Comparison of ENCODE assay signal across 17 mouse cellular contexts in the genomic region with DNA sequence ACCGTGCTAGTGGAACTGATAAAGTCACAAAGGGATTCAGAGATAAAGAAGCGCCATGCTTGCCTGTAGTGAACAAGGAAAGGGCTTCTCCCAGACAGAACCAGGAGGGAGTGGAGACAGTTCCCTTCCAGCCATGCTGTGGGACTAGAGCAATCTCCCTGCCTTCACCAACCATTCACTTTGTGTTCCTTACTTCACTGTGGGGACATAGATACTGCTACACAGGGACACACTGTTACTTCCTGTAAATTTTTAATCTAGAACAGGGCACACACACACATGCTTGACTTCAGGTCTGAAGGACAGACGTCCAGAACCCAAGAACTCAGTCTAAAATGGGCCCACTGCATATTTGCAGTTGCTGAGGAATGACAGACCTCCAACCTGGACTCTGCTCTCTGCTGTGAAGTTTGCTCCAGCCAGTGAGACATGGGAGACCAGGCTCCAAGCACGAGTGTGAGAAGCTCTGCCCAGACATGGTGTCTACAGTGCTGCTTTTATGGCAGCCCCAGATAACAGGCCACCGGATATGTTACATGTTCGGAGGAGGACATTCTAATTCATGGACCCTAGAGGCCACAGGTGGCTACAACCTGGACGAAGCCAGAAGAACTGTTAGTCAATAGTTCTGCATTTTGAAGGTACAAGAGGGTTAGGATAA.
A peak's percentile ranks its signal among the peaks of the same experiment; 100 is the strongest.
DNase-seq lines count a peak whose midpoint lies in the region; ATAC-seq and TF ChIP-seq lines count a peak whose summit lies in the region.
"Had no signal": no experiment of that assay in that cellular context is flagged by ENCODE, and none has a peak within 500 bp of the region (broad histone marks: within the 10 kb centered on the region; RNA-seq: fewer than 3 reads in every experiment).

No protein-coding gene starts in this region.

- no peak overlapping the region for H3K4me2 ChIP-seq in lung, postnatal 0 days (replicated peaks; ENCODE audit: low read depth, low read length)
- no peak overlapping the region for H3K4me2 ChIP-seq in liver, embryonic 15.5 days
- no peak overlapping the region for H3K4me2 ChIP-seq in kidney, embryonic 14.5 days (replicated peaks; ENCODE audit: low read depth, low read length)
- H3K4me2 ChIP-seq: limb, embryonic 13.5 days; lung, embryonic 15.5 days had no signal

- ATAC-seq in lung, postnatal 0 days = peak; percentile 12; the same call in 1 of the 2 replicates
- ATAC-seq in erythroblast, adult 5-6 weeks (replicated peaks; ENCODE audit: low FRiP score, poor library complexity, severe bottlenecking) = peak; percentile 34; the same call in 1 of the 2 replicates
- ATAC-seq in liver, embryonic 15.5 days (ENCODE audit: insufficient read depth) = peak; percentile 55
- ATAC-seq in kidney, embryonic 14.5 days (ENCODE audit: low FRiP score, low TSS enrichment) = no peak
- ATAC-seq: midbrain, embryonic 16.5 days had no signal

- no peaks in the 10 kb centered on the region for H3K27me3 ChIP-seq in lung, postnatal 0 days (replicated peaks; ENCODE audit: insufficient read depth, low read length)
- no peaks in the 10 kb centered on the region for H3K27me3 ChIP-seq in liver, embryonic 15.5 days
- H3K27me3 ChIP-seq in kidney, embryonic 14.5 days (ENCODE audit: control insufficient read depth, insufficient read depth, low read length) = no peaks in the 10 kb centered on the region
- H3K27me3 ChIP-seq: lung, embryonic 15.5 days had no signal

- no peak for TF ChIP-seq CTCF in lung, postnatal 0 days (IDR thresholded peaks at IDR 0.05)

- no peaks in the 10 kb centered on the region for H3K9me3 ChIP-seq in lung, postnatal 0 days (ENCODE audit: low read length)
- no peaks in the 10 kb centered on the region for H3K9me3 ChIP-seq in liver, embryonic 15.5 days (replicated peaks)
- no peaks in the 10 kb centered on the region for H3K9me3 ChIP-seq in kidney, embryonic 14.5 days (ENCODE audit: control insufficient read depth, low read length)
- H3K9me3 ChIP-seq: limb, embryonic 13.5 days; lung, embryonic 15.5 days had no signal

- no peak for DNase-seq in lung, postnatal 0 days (ENCODE audit: low spot score)
- DNase-seq in lung, postnatal 10 days = no peak
- no peak for DNase-seq in right cerebral cortex, adult 18-20 months
- no peak for DNase-seq in gastrocnemius, adult 18-20 months (ENCODE audit: low spot score)
- DNase-seq: adrenal gland, postnatal 10 days; cerebellum, adult 11 months; embryo, embryonic 11 days; heart, adult 2 months; kidney, adult 9 months; kidney, postnatal 4 days; thymus, adult 2 months had no signal

- H3K36me3 ChIP-seq in lung, postnatal 0 days (ENCODE audit: insufficient read depth, low read length) = no peaks in the 10 kb centered on the region
- no peaks in the 10 kb centered on the region for H3K36me3 ChIP-seq in liver, embryonic 15.5 days (replicated peaks)
- no peaks in the 10 kb centered on the region for H3K36me3 ChIP-seq in kidney, embryonic 14.5 days (ENCODE audit: control insufficient read depth, insufficient read depth, low read length)
- H3K36me3 ChIP-seq: limb, embryonic 13.5 days; lung, embryonic 15.5 days had no signal

- WGBS in lung, postnatal 0 days = 71% methylated on average over 7 of the region's 7 CpGs
- WGBS in liver, embryonic 15.5 days (ENCODE audit: insufficient replicate concordance) = 19% methylated on average over 7 of the region's 7 CpGs
- 74% methylated on average over 7 of the region's 7 CpGs for WGBS in kidney, embryonic 14.5 days

- H3K4me3 ChIP-seq in lung, postnatal 0 days (ENCODE audit: low read depth, low read length) = no peak overlapping the region
- no peak overlapping the region for H3K4me3 ChIP-seq in liver, embryonic 15.5 days (replicated peaks)
- H3K4me3 ChIP-seq in kidney, embryonic 14.5 days (ENCODE audit: low read length) = no peak overlapping the region
- H3K4me3 ChIP-seq: heart, adult 2 months; limb, embryonic 13.5 days; lung, embryonic 15.5 days had no signal

- H3K9ac ChIP-seq in lung, postnatal 0 days (replicated peaks; ENCODE audit: low read depth) = no peak overlapping the region
- no peak overlapping the region for H3K9ac ChIP-seq in liver, embryonic 15.5 days
- no peak overlapping the region for H3K9ac ChIP-seq in kidney, embryonic 14.5 days (ENCODE audit: low read depth, low read length)
- H3K9ac ChIP-seq: limb, embryonic 13.5 days; lung, embryonic 15.5 days had no signal

- no peaks in the 10 kb centered on the region for H3K4me1 ChIP-seq in lung, postnatal 0 days (ENCODE audit: insufficient read depth, low read depth, low read length)
- peaks cover 41% of the 10 kb centered on the region for H3K4me1 ChIP-seq in liver, embryonic 15.5 days (replicated peaks)
- H3K4me1 ChIP-seq in kidney, embryonic 14.5 days (ENCODE audit: control insufficient read depth, insufficient read depth, low read length) = peaks cover 16% of the 10 kb centered on the region; the same call in 1 of the 2 replicates

- H3K27ac ChIP-seq in lung, postnatal 0 days (ENCODE audit: low read length) = no peak overlapping the region
- 0 out of 2 replicates have a peak overlapping the region, but pooled peaks have one; percentile 2 for H3K27ac ChIP-seq in liver, embryonic 15.5 days (replicated peaks)
- H3K27ac ChIP-seq in kidney, embryonic 14.5 days (ENCODE audit: low read depth, low read length) = no peak overlapping the region
- H3K27ac ChIP-seq: heart, adult 2 months; limb, embryonic 13.5 days; lung, embryonic 15.5 days had no signal

- TF ChIP-seq EP300 in lung, postnatal 0 days (IDR thresholded peaks at IDR 0.05) = no peak
